Mouse (Mus musculus) myocyte (in vitro differentiated cells): Measurements from ENCODE around the gene Peli2.

Experiments used
- CEBPB ChIP-seq: IDR thresholded peaks from 2 replicates; pipeline ENCODE4 v1.6.1; 2011; ENCODE audit warnings: mild to moderate bottlenecking, moderate library complexity; ENCODE audit not compliant: poor library complexity, insufficient read depth, severe bottlenecking
- E2F4 ChIP-seq: IDR thresholded peaks from one replicate; pipeline ENCODE4 v1.6.1; 2011; ENCODE audit warnings: mild to moderate bottlenecking, control low read depth, moderate library complexity; ENCODE audit not compliant: insufficient read depth
- MAX ChIP-seq: IDR thresholded peaks from one replicate; pipeline ENCODE4 v1.6.1; 2011; ENCODE audit warnings: low read depth, mild to moderate bottlenecking, control low read depth
- MYOG ChIP-seq, 3 experiments: IDR thresholded peaks; one replicate each; pipeline ENCODE4 v1.6.1; 2011; ENCODE audit warnings: control low read depth in 2 of 3, low read depth in 2 of 3, mild to moderate bottlenecking in 2 of 3; ENCODE audit not compliant: insufficient read length in 2 of 3, control insufficient read depth in 1 of 3, insufficient read depth in 1 of 3
- POLR2A ChIP-seq: IDR thresholded peaks from one replicate; pipeline ENCODE4 v1.6.1; 2011; ENCODE audit warnings: low read depth, mild to moderate bottlenecking, control low read depth, moderate library complexity; ENCODE audit not compliant: insufficient read length
- POLR2AphosphoS2 ChIP-seq: IDR thresholded peaks from one replicate; pipeline ENCODE4 v1.6.1; 2011; ENCODE audit warnings: low read depth, control low read depth; ENCODE audit not compliant: insufficient read length
- TCF3 ChIP-seq: IDR thresholded peaks from one replicate; pipeline ENCODE4 v1.6.1; 2011; ENCODE audit warnings: low read depth, control low read depth; ENCODE audit not compliant: insufficient read length
- USF1 ChIP-seq: IDR thresholded peaks from one replicate; pipeline ENCODE4 v1.6.1; 2011; ENCODE audit warnings: low read depth, mild to moderate bottlenecking, control low read depth, moderate library complexity

- no peak for TF ChIP-seq USF1
- no peak for TF ChIP-seq POLR2A
- TF ChIP-seq POLR2AphosphoS2: no peak
- TF ChIP-seq TCF3: no peak
- TF ChIP-seq CEBPB: no peak
- no peak for TF ChIP-seq E2F4
- TF ChIP-seq MAX: no peak
- no peak for TF ChIP-seq MYOG (IDR thresholded peaks at IDR 0.05; ENCODE audit: control insufficient read depth in 1 of 3, insufficient read depth in 1 of 3, insufficient read length in 2 of 3, low read depth in 2 of 3)
These were observed 22.4 kb upstream of the Peli2 start for GRCm38 (mm10) chr14:48098253-48098652.
